Mouse (Mus musculus) kidney, adult 9 months (tissue): Measurements from ENCODE around the gene Gm13941.

Experiments used
- DNase-seq: peaks from one replicate; pipeline ENCODE4 v3.0.0; 2022

The Gm13941 gene

GRCm38 (mm10) chr2:111105882-111106281 is at the start of gene Gm13941:
TSS of gene Gm13941 (minus strand) at chr2:111105982.
- no peak for DNase-seq

DNA sequence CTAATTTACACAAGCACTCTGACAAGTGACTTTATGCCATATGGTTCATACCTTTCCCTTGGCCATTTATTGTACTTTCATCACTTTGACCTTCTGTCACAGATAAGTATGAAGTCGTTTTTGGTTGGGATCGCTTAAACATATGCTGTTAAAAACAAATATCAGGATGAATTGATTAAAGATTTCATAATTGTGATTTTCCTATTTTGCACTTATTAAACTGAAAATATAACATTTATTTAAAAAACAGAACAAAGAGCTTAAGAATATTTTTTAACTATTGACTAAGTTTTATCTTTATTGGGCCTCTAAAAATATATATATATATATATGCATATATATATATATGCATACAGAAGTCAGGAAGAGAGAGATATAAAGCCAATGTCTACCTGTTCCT is 47.1 kb upstream of the Gm13941 start, which contains the start of gene Gm15130:
Gene Gm15130, minus strand, starts transcription at position 101 of the 400 bp plus-strand sequence.
- no peak for DNase-seq

GRCm38 (mm10) chr2:111135739-111136138 is 30.0 kb upstream of the Gm13941 start:
- DNase-seq, result no peak

DNA sequence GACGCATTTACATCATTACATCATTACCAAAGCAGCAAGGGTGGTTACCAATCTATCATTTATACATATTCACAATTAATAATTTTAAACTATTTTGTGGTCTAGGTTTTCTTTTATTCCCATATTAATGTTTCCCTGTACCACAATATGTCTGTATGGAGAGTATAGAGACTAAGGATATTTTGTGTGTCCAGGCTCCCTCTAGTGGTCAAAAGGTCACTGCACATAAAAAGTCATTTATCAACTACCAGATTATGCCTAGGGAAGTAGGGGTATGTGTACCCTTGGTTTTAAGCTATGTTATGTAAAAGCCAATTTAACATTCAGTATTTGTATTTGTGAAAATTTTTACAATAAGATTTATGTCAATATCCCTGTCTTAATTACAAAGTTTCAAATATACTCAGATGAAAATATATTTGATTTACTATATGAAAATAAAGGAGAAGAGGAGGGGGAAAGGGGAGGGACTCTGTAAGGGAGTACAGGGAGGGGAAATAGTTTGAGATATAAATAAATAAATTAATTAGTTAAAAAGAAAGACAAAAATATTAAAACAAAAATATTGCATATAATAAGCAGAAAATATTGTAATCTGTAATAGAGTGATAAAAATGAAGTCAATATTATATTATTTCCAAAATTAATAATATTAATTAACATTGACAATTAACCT is 47.1 kb downstream of the Gm13941 start:
- peak; percentile 41 for DNase-seq
